Mouse (Mus musculus) urinary bladder, postnatal 4 days (tissue): Measurements from ENCODE around the gene Samd7.

Source experiments
- DNase-seq, 2 experiments: peaks; one replicate each; pipeline ENCODE4 v3.0.0; 2021 to 2022; ENCODE audit warnings: low spot score in 2 of 2

Gene Samd7

GRCm38 (mm10) chr3:30764877-30765276 lies 18.8 kb downstream of the Samd7 start:
- no peak for DNase-seq

GRCm38 (mm10) chr3:30765311-30766027 lies 19.4 kb downstream of the Samd7 start:
- DNase-seq = no peak

GRCm38 (mm10) chr3:30766177-30766576 lies 20.1 kb downstream of the Samd7 start:
- DNase-seq = no peak

- no peak for DNase-seq
These were observed 21.2 kb downstream of the Samd7 start for GRCm38 (mm10) chr3:30767271-30767670.

- DNase-seq = no peak
These were observed 23.8 kb downstream of the Samd7 start for GRCm38 (mm10) chr3:30769755-30770515.

- no peak for DNase-seq
These were observed 25.5 kb downstream of the Samd7 start for GRCm38 (mm10) chr3:30771560-30771959.

- DNase-seq = no peak
These were observed 26.5 kb downstream of the Samd7 start for GRCm38 (mm10) chr3:30772631-30773030.

- DNase-seq = no peak
These were observed 28.6 kb downstream of the Samd7 start for GRCm38 (mm10) chr3:30774677-30775076.

GRCm38 (mm10) chr3:30777984-30778383 lies 31.9 kb downstream of the Samd7 start:
- DNase-seq = no peak

GRCm38 (mm10) chr3:30788531-30788930 lies 42.4 kb downstream of the Samd7 start:
- DNase-seq = no peak

- peak; percentile 90 to 93 for DNase-seq
These were observed 46.8 kb downstream of the Samd7 start, which contains the start of gene Sec62 for GRCm38 (mm10) chr3:30792737-30793402. TSS of gene Sec62 (plus strand) at chr3:30792875.

GRCm38 (mm10) chr3:30793403-30794221 lies 47.5 kb downstream of the Samd7 start:
- DNase-seq = peak in 1 of 2 experiments; percentile 19

- DNase-seq = no peak
These were observed 56.1 kb downstream of the Samd7 start for GRCm38 (mm10) chr3:30802171-30802570.

- DNase-seq = no peak
These were observed 66.8 kb downstream of the Samd7 start for GRCm38 (mm10) chr3:30812881-30813280.
